Mouse (Mus musculus) kidney, embryonic 14.5 days (tissue): ENCODE data around the gene Maf. TPM values are rescaled to one million over a fixed set of nuclear protein-coding genes. Genes with fewer than 3 reads are reported as not detected.
A peak's percentile ranks its signal among the peaks of the same experiment; 100 is the strongest.

Experiments
- ATAC-seq: fragments of 200-750 bp; cut with Nextera tagmentation; 2 replicates; pipeline ENCODE4 v1.8.0; 2017; ENCODE audit warnings: moderate number of reproducible peaks, mild to moderate bottlenecking, moderate TSS enrichment, moderate library complexity; ENCODE audit not compliant: low FRiP score, low TSS enrichment
- H3K27ac ChIP-seq: fragments of 300-500 bp; sonication (generic); 2 replicates; pipeline ENCODE4 v1.5.1; 2014; ENCODE audit warnings: low read depth, mild to moderate bottlenecking, low read length, moderate library complexity, mixed read lengths
- H3K27me3 ChIP-seq: fragments of 300-500 bp; sonication (generic); 2 replicates; pipeline ENCODE4 v1.6.1; 2014; ENCODE audit warnings: mild to moderate bottlenecking, low read length; ENCODE audit not compliant: control insufficient read depth, insufficient read depth
- H3K36me3 ChIP-seq: fragments of 300-500 bp; sonication (generic); 2 replicates; pipeline ENCODE4 v1.6.1; 2014; ENCODE audit warnings: low read length, mixed read lengths; ENCODE audit not compliant: control insufficient read depth, insufficient read depth
- H3K4me1 ChIP-seq: fragments of 300-500 bp; sonication (generic); 2 replicates; pipeline ENCODE4 v1.6.1; 2014; ENCODE audit warnings: low read length, mixed read lengths; ENCODE audit not compliant: control insufficient read depth, insufficient read depth
- H3K4me2 ChIP-seq: fragments of 300-500 bp; sonication (generic); replicated peaks from 2 replicates; pipeline ENCODE4 v1.6.1; 2014; ENCODE audit warnings: low read depth, mild to moderate bottlenecking, low read length
- H3K4me3 ChIP-seq: fragments of 300-500 bp; sonication (generic); 2 replicates; pipeline ENCODE4 v1.5.1; 2014; ENCODE audit warnings: mild to moderate bottlenecking, low read length
- H3K9ac ChIP-seq: fragments of 300-500 bp; sonication (generic); 2 replicates; pipeline ENCODE4 v1.6.1; 2014; ENCODE audit warnings: low read depth, mild to moderate bottlenecking, low read length, moderate library complexity
- H3K9me3 ChIP-seq: fragments of 300-500 bp; sonication (generic); 2 replicates; pipeline ENCODE4 v1.6.1; 2016; ENCODE audit warnings: low read length; ENCODE audit not compliant: control insufficient read depth
- WGBS: fragments of 180-500 bp; shearing (Covaris S2); extraction: QIAGEN DNeasy Blood & Tissue Kit; methylation state at CpG from one replicate; pipeline ENCODE4 v1.1.7; 2014; 5-methylcytosine and 5-hydroxymethylcytosine counted together
- polyA plus RNA-seq: library from polyadenylated mRNA; unstranded; fragments of >200 nt; fragmentation: Nextera tagmentation; extraction: Ambion mirVana; gene quantifications from 2 replicates; pipeline ENCODE4 v1.2.1, GENCODE M21; 2014

Maf gene
- polyA plus RNA-seq, 1 experiment from 2014 or later, result 11.0 TPM

DNA sequence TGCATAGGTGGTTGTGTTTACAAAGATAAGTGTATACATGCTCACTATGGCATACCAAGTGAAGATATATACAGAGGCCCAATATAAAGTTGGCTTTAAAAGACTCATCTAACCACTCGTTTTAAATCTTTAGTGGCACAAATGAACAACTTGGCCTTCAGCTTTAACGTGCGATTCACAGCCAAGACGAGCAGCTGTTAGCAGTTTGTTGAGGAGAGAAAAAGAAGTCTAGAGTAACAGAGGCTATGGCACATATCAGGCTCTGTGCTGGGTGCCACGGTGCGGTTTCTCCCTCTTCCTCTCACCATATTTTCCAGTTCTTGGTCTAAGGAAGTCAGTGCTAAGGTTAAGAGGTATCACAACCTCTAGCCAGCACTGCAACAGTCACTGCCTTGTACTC is 34.4 kb upstream of the Maf start:
- no peak overlapping the region for H3K9ac ChIP-seq
- H3K36me3 ChIP-seq, result no peaks in the 10 kb centered on the region
- H3K4me3 ChIP-seq, result no peak overlapping the region
- H3K27ac ChIP-seq, result no peak overlapping the region
- 91% methylated on average over 6 of the region's 6 CpGs for WGBS
- no peak overlapping the region for H3K4me2 ChIP-seq
- no peaks in the 10 kb centered on the region for H3K9me3 ChIP-seq
- no peaks in the 10 kb centered on the region for H3K4me1 ChIP-seq
- no peak for ATAC-seq
- H3K27me3 ChIP-seq, result no peaks in the 10 kb centered on the region

DNA sequence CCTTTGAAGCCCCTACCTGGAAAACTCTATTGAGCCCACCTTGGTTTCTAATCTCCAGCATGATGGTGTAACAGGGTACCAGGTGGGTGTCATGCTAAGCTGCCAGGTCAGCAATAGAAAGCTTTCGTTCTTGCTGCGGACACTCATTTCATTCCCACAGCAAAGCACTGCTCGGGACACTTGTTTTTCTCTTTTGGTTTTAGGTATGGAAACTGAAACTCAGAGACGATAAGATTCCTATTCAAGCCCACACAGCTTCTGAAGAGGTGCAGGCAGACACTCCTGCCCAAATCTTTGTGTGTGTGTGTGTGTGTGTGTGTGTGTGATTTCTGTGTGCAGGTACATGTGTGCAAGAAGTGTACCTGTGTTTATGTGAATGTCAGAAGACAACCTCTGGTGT is 32.2 kb upstream of the Maf start:
- ATAC-seq, result no peak
- Histone ChIP-seq H3K27ac (no peak overlapping the region), H3K4me1 (no peaks in the 10 kb centered on the region), H3K4me2 (no peak overlapping the region), H3K4me3 (no peak overlapping the region), H3K36me3 (no peaks in the 10 kb centered on the region), H3K9ac (no peak overlapping the region), H3K27me3 (no peaks in the 10 kb centered on the region), H3K9me3 (no peaks in the 10 kb centered on the region)
- WGBS, result 97% methylated on average over 4 of the region's 4 CpGs

DNA sequence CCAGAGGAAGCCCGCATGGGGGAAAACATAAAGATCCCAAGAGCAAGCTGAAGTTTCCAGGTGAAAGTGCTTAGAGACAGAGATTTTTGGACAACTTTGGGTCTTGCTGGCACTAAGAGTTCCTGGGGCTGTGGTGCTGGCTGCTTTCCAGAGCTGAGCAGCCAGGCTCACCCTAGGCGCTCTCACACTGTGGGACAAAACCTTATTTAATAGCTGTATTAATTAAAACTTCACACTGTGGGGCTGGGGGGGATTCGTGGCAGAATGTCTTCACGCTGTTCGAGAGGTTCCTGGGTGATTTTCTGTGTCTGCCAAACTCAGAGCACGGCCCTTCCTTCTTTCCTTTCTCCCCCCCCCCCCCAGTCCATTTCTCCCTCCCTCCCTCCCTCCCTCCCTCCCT is 24.8 kb upstream of the Maf start:
- Histone ChIP-seq H3K4me3 (no peak overlapping the region), H3K4me1 (no peaks in the 10 kb centered on the region), H3K4me2 (no peak overlapping the region), H3K27me3 (no peaks in the 10 kb centered on the region), H3K9me3 (no peaks in the 10 kb centered on the region), H3K27ac (no peak overlapping the region), H3K36me3 (no peaks in the 10 kb centered on the region), H3K9ac (no peak overlapping the region)
- WGBS, result 89% methylated on average over 6 of the region's 6 CpGs
- no peak for ATAC-seq

DNA sequence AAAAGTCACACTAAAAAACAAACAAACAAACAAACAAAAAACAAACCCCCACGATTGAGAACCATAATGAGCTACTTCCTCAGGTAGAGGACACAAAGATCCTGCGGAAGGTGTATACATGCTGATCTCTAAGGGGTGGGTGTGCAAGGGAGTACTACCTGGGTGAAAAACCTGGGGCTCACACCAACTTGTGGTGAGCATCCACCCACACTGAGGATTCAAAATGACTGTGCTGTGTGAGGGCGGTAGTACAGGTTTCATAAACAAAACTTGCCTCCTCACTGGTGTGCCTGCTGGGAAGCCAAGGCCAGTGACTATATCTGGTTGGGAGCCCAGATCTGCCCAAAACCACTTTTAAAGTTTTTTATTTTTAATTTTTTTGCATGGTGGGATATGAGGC is 19.2 kb upstream of the Maf start:
- Histone ChIP-seq H3K9me3 (no peaks in the 10 kb centered on the region), H3K27ac (no peak overlapping the region), H3K4me3 (no peak overlapping the region), H3K27me3 (no peaks in the 10 kb centered on the region), H3K4me2 (no peak overlapping the region), H3K4me1 (no peaks in the 10 kb centered on the region), H3K9ac (no peak overlapping the region), H3K36me3 (no peaks in the 10 kb centered on the region)
- no peak for ATAC-seq
- WGBS, result 88% methylated on average over 3 of the region's 3 CpGs

DNA sequence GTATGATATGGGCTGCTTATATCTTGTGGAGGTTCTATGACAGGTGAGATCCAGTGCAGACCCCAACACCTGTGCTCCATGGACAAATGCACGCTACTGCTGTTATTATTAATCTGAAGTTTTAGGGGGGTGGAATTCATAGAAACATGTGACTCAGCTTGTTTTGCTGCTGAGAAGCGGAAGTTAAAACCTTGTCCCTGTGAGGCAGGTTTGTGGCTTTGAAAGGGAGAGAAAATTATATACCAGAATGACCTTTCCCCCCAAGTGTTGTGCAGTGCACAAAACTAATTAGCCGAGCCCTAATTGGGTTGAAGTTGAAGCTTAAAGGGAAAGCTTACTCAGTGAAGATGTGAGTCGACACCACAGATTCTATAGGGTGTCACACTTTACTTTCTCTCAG is 18.6 kb upstream of the Maf start:
- H3K4me1 ChIP-seq, result no peaks in the 10 kb centered on the region
- no peaks in the 10 kb centered on the region for H3K36me3 ChIP-seq
- H3K4me3 ChIP-seq, result no peak overlapping the region
- no peak for ATAC-seq
- 68% methylated on average over 4 of the region's 4 CpGs for WGBS
- H3K4me2 ChIP-seq, result no peak overlapping the region
- no peaks in the 10 kb centered on the region for H3K27me3 ChIP-seq
- no peak overlapping the region for H3K9ac ChIP-seq
- no peak overlapping the region for H3K27ac ChIP-seq
- no peaks in the 10 kb centered on the region for H3K9me3 ChIP-seq

DNA sequence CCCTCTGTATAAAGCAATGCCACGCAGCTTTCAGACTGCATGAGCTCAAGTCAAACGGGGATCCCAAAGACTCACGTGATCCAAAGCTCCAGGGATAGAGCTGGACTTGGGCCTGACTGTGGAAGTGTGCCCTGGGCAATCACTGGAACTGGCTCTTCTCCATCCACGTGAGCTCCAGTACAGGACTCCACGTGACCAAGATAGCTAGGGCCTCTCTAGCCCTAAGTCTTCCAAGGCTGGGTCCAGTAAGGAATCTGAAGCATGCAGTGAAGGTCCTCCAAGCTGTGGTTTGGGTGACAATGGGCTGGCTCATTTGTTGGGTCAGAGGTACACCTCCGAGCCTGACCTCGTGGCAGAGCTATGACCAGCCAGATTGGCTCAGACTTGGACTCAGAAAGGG is 11.5 kb upstream of the Maf start:
- ATAC-seq, result no peak
- no peak overlapping the region for H3K27ac ChIP-seq
- H3K4me3 ChIP-seq, result no peak overlapping the region
- no peak overlapping the region for H3K4me2 ChIP-seq
- no peak overlapping the region for H3K9ac ChIP-seq
- no peaks in the 10 kb centered on the region for H3K4me1 ChIP-seq
- no peaks in the 10 kb centered on the region for H3K27me3 ChIP-seq
- no peaks in the 10 kb centered on the region for H3K36me3 ChIP-seq
- H3K9me3 ChIP-seq, result no peaks in the 10 kb centered on the region
- 84% methylated on average over 7 of the region's 7 CpGs for WGBS

DNA sequence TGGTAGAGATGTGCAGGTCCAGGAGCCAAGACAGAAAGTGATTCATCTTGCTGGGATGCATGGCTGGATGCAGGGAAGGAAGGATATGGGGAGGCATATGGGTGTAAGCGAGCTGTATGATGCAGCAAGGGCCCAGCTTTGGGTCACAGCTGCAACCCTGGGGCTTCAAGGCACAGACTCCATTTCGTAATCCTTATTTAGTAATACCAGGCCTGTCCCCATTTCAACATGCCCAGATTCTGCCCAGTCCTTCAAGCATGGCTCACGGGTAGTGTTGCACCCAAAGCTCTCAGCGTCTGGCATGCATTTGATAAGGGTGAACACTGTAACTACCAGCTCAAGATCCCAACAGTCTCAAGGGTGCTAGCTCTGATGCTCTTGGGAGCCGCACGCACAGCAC is 11.0 kb upstream of the Maf start:
- H3K4me1 ChIP-seq, result no peaks in the 10 kb centered on the region
- no peaks in the 10 kb centered on the region for H3K27me3 ChIP-seq
- ATAC-seq, result no peak
- H3K9me3 ChIP-seq, result no peaks in the 10 kb centered on the region
- H3K4me3 ChIP-seq, result no peak overlapping the region
- H3K27ac ChIP-seq, result no peak overlapping the region
- WGBS, result 91% methylated on average over 6 of the region's 6 CpGs
- no peaks in the 10 kb centered on the region for H3K36me3 ChIP-seq
- H3K9ac ChIP-seq, result no peak overlapping the region
- no peak overlapping the region for H3K4me2 ChIP-seq

DNA sequence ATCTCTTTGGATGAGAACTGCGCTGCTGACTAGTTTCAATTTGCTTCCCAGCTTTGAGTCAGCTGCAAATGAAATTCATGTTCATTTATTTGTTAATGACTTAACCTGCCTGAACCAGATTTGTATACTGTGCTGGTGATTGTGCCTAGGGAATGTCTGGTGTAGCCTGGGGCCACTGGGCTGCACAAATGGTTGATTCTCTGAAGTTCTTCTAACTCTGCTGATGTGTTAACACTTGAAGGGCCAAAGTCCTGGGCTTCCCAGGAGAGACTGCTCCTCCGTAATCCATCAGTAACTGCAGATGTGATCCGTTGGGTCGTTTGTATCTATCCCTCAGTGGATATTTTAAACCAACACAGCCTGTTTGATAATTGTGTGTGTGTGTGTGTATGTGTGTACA is 7.7 kb upstream of the Maf start:
- no peak overlapping the region for H3K27ac ChIP-seq
- H3K27me3 ChIP-seq, result no peaks in the 10 kb centered on the region
- ATAC-seq, result no peak
- H3K4me2 ChIP-seq, result no peak overlapping the region
- no peaks in the 10 kb centered on the region for H3K9me3 ChIP-seq
- peaks cover 14% of the 10 kb centered on the region; the same call in 1 of the 2 replicates for H3K4me1 ChIP-seq
- H3K36me3 ChIP-seq, result no peaks in the 10 kb centered on the region
- H3K4me3 ChIP-seq, result no peak overlapping the region
- 72% methylated on average over 4 of the region's 4 CpGs for WGBS
- H3K9ac ChIP-seq, result no peak overlapping the region

DNA sequence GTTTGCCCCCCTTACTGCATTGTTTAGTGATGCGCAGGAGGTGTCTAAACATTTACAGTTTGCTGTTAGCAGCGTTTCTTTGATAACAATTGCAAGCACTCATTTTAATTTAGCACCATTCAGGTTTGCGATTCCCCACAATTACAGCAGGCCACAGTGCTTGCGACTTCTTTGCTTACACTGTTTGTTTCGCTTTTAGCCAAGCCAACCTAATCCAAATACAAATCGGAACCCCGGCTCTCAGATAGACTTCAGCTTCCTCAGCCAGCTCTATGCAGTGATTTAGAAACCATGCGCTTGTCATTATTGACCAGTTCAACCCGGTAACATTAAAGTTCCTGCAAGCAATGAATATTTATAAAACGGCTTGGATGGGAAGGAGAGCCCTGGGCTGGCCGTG is 3.5 kb upstream of the Maf start:
- Histone ChIP-seq H3K4me2 (peak overlapping the region; percentile 25; the same call in 1 of the 2 replicates), H3K27me3 (no peaks in the 10 kb centered on the region), H3K9ac (no peak overlapping the region), H3K36me3 (no peaks in the 10 kb centered on the region), H3K27ac (no peak overlapping the region), H3K4me3 (no peak overlapping the region), H3K4me1 (peaks cover 23% of the 10 kb centered on the region; the same call in 1 of the 2 replicates), H3K9me3 (no peaks in the 10 kb centered on the region)
- 47% methylated on average over 11 of the region's 11 CpGs for WGBS
- no peak for ATAC-seq

DNA sequence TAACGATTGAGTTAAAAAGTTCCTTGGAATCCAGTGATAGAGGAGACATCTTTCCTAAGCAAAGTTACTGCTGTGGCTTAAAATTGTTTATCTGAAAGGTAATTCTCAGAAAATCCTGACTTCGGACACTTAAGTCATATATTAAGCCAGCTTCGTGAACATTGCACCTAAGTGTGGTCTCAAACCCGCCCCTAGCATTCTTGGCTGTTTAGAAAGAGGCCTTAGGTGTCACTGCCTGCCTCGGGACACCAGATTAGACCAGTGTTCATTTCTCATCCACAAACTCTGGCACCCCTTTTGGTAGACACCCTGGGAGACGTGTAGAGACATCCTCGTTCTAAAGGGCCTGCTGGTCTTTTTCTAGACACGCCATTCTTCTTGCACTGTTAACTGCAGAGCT is 2.3 kb upstream of the Maf start:
- peaks cover 27% of the 10 kb centered on the region for H3K4me1 ChIP-seq
- no peaks in the 10 kb centered on the region for H3K9me3 ChIP-seq
- no peak overlapping the region for H3K9ac ChIP-seq
- no peak overlapping the region for H3K27ac ChIP-seq
- ATAC-seq, result no peak
- 68% methylated on average over 8 of the region's 8 CpGs for WGBS
- no peak overlapping the region for H3K4me3 ChIP-seq
- no peaks in the 10 kb centered on the region for H3K27me3 ChIP-seq
- H3K4me2 ChIP-seq, result no peak overlapping the region
- H3K36me3 ChIP-seq, result no peaks in the 10 kb centered on the region
